Mouse (Mus musculus) CH12.LX (cell line): ENCODE results near the gene Wasf3. TPM values are rescaled to one million over a fixed set of nuclear protein-coding genes. Genes with fewer than 3 reads are reported as not detected.
"Not testable (repeated sequence)": the region's sequence is repeated elsewhere in the genome, so short reads cannot be mapped to it uniquely, and the experiment has no call there.

ENCODE experiments used
- DNase-seq: peaks from one replicate; pipeline ENCODE4 v3.0.0-alpha.2; 2013; ENCODE audit errors: extremely low read depth
- H3K27ac ChIP-seq: 2 replicates; pipeline ENCODE4 v1.5.1; 2012; ENCODE audit warnings: low read depth, mild to moderate bottlenecking, control low read depth, moderate library complexity; ENCODE audit not compliant: insufficient read depth
- H3K27me3 ChIP-seq: replicated peaks from 2 replicates; pipeline ENCODE3; 2012; ENCODE audit warnings: inconsistent platforms
- H3K36me3 ChIP-seq, 2 experiments: replicated peaks in 1 of 2; 2 replicates each; pipeline versions ENCODE3 to v1.6.1; 2012; ENCODE audit warnings: inconsistent platforms in 1 of 2, low read length in 1 of 2, mild to moderate bottlenecking in 1 of 2, mixed read lengths in 1 of 2, moderate library complexity in 1 of 2; ENCODE audit not compliant: control insufficient read depth in 1 of 2, insufficient read depth in 1 of 2
- H3K4me1 ChIP-seq, 2 experiments: 2 replicates each; pipeline ENCODE4 v1.6.1; 2012; ENCODE audit warnings: inconsistent platforms in 1 of 2, moderate library complexity in 1 of 2; ENCODE audit not compliant: insufficient read depth in 2 of 2, control insufficient read depth in 1 of 2
- H3K4me2 ChIP-seq: 2 replicates; pipeline ENCODE4 v1.6.1; 2012; ENCODE audit warnings: low read depth, mild to moderate bottlenecking, control low read depth; ENCODE audit not compliant: poor library complexity, insufficient read depth, severe bottlenecking
- H3K4me3 ChIP-seq, 3 experiments: fragments of 150-350 bp in 1 of 3; sonication (generic) in 1 of 3; replicated peaks in 1 of 3; 2 replicates each; pipeline versions ENCODE3 to v1.5.1; 2011 to 2012; ENCODE audit warnings: low read depth in 2 of 3, low read length in 2 of 3, mild to moderate bottlenecking in 2 of 3, moderate library complexity in 2 of 3, control low read depth in 1 of 3, improper control_type of control experiment in 1 of 3, inconsistent platforms in 1 of 3, mixed read lengths in 1 of 3; ENCODE audit not compliant: poor library complexity in 1 of 3
- H3K79me2 ChIP-seq: replicated peaks from 2 replicates; pipeline ENCODE4 v1.6.1; 2012; ENCODE audit warnings: mild to moderate bottlenecking, moderate library complexity; ENCODE audit not compliant: control insufficient read depth, poor library complexity, insufficient read depth, severe bottlenecking; ENCODE audit errors: extremely low read depth
- H3K9ac ChIP-seq: 2 replicates; pipeline ENCODE4 v1.6.1; 2012; ENCODE audit warnings: low read depth, mild to moderate bottlenecking, control low read depth, moderate library complexity; ENCODE audit not compliant: insufficient read depth
- H3K9me3 ChIP-seq: replicated peaks from 2 replicates; pipeline ENCODE3; 2012; ENCODE audit warnings: low read length, inconsistent platforms, mixed read lengths
- E2F4 ChIP-seq: IDR thresholded peaks from 2 replicates; pipeline ENCODE4 v1.6.1; 2011; ENCODE audit warnings: low read depth, low read length, improper control_type of control experiment; ENCODE audit not compliant: insufficient replicate concordance
- ELF1 ChIP-seq: IDR thresholded peaks from 2 replicates; pipeline ENCODE4 v1.6.1; 2014; ENCODE audit warnings: low read depth, mild to moderate bottlenecking, inconsistent platforms, low read length, improper control_type of control experiment
- GABPA ChIP-seq: IDR thresholded peaks from 2 replicates; pipeline ENCODE4 v1.6.1; 2012; ENCODE audit warnings: low read depth, low read length, improper control_type of control experiment, inconsistent platforms; ENCODE audit not compliant: insufficient replicate concordance
- HCFC1 ChIP-seq: IDR thresholded peaks from 2 replicates; pipeline ENCODE4 v1.6.1; 2012; ENCODE audit warnings: low read depth, mild to moderate bottlenecking, inconsistent platforms, low read length, improper control_type of control experiment
- KAT2A ChIP-seq: IDR thresholded peaks from 2 replicates; pipeline ENCODE4 v1.6.1; 2012; ENCODE audit warnings: low read length, improper control_type of control experiment, inconsistent platforms; ENCODE audit not compliant: insufficient replicate concordance
- MAFK ChIP-seq: IDR thresholded peaks from 2 replicates; pipeline ENCODE4 v1.6.1; 2011; ENCODE audit warnings: low read length, improper control_type of control experiment; ENCODE audit not compliant: insufficient replicate concordance
- MAX ChIP-seq: IDR thresholded peaks from 2 replicates; pipeline ENCODE4 v1.6.1; 2011; ENCODE audit warnings: low read length, improper control_type of control experiment
- MAZ ChIP-seq: IDR thresholded peaks from 2 replicates; pipeline ENCODE4 v1.6.1; 2012; ENCODE audit warnings: low read depth, mild to moderate bottlenecking, inconsistent platforms, low read length, improper control_type of control experiment, moderate library complexity
- MEF2A ChIP-seq: IDR thresholded peaks from 2 replicates; pipeline ENCODE4 v1.6.1; 2014; ENCODE audit warnings: low read depth, mild to moderate bottlenecking, inconsistent platforms, low read length, improper control_type of control experiment, borderline replicate concordance
- SMC3 ChIP-seq: IDR thresholded peaks from 2 replicates; pipeline ENCODE4 v1.6.1; 2011; ENCODE audit warnings: low read depth, low read length, improper control_type of control experiment
- ZNF384 ChIP-seq: IDR thresholded peaks from 2 replicates; pipeline ENCODE4 v1.6.1; 2012; ENCODE audit warnings: low read depth, low read length, improper control_type of control experiment, inconsistent platforms
- dilution Hi-C: fragments of 300-500 bp; cut with MboI; formaldehyde crosslinking; loops from 2 replicates; pipeline ENCODE4 v1.14.3; 2020; ENCODE audit warnings: low sequenced_read_pairs; ENCODE audit not compliant: extremely low pct_unique_long_range_greater_than_20kb, extremely low pct_ligation_motif_present
- in situ Hi-C: fragments of 300-500 bp; cut with MboI; formaldehyde crosslinking; loops from 3 replicates; pipeline ENCODE4 v1.14.3; 2019; ENCODE audit warnings: low sequenced_read_pairs, low pct_ligation_motif_present, low pct_unique_long_range_greater_than_20kb, mixed read lengths
- polyA plus RNA-seq: library from polyadenylated mRNA; unstranded; fragments of >175 nt; gene quantifications from 2 replicates; pipeline ENCODE4 v1.2.1, GENCODE M21; 2012; ENCODE audit warnings: low read depth; ENCODE audit not compliant: insufficient read length
- total RNA-seq, 2 experiments: library from RNA; depleted of rRNA; stranded (reverse); fragments of 300-350 nt in 1 of 2; fragments of >200 nt in 1 of 2; gene quantifications; 2 replicates each; pipeline ENCODE4 v1.2.3; 2012 to 2014

Gene Wasf3
- total and polyA plus RNA-seq, 3 experiments = not detected

GRCm38 (mm10) chr5:146398386-146399115 lies 13.8 kb downstream of the Wasf3 start:
- no peak for TF ChIP-seq KAT2A
- no peaks in the 10 kb centered on the region for H3K79me2 ChIP-seq
- H3K4me1 ChIP-seq = no peaks in the 10 kb centered on the region
- peaks cover 20% of the 10 kb centered on the region for H3K27me3 ChIP-seq
- no peak overlapping the region for H3K27ac ChIP-seq
- peaks cover 9% of the 10 kb centered on the region for H3K9me3 ChIP-seq
- H3K4me2 ChIP-seq = no peak overlapping the region
- DNase-seq = no peak
- H3K9ac ChIP-seq = no peak overlapping the region
- no peak overlapping the region for H3K4me3 ChIP-seq
- in situ Hi-C loops = no loop called here
- no peaks in the 10 kb centered on the region for H3K36me3 ChIP-seq
- dilution Hi-C loops = no loop called here

GRCm38 (mm10) chr5:146401012-146401411 lies 16.2 kb downstream of the Wasf3 start:
- H3K36me3 ChIP-seq, H3K4me2 ChIP-seq, dilution Hi-C loops, H3K27ac ChIP-seq, H3K9me3 ChIP-seq, H3K79me2 ChIP-seq, H3K4me3 ChIP-seq, H3K9ac ChIP-seq, H3K4me1 ChIP-seq, in situ Hi-C loops, DNase-seq: not testable (repeated sequence)
- peaks cover 16% of the 10 kb centered on the region for H3K27me3 ChIP-seq

- peaks cover 2% of the 10 kb centered on the region for H3K9me3 ChIP-seq
- no peaks in the 10 kb centered on the region for H3K4me1 ChIP-seq
- TF ChIP-seq HCFC1 = no peak
- no peak for TF ChIP-seq MAX
- no peak for TF ChIP-seq MEF2A
- no peak for TF ChIP-seq ELF1
- no peak for TF ChIP-seq MAZ
- no peak for TF ChIP-seq ZNF384
- no peak for TF ChIP-seq GABPA
- no peak for TF ChIP-seq E2F4
- TF ChIP-seq SMC3 = no peak
- TF ChIP-seq MAFK = no peak
- no peak overlapping the region for H3K9ac ChIP-seq
- H3K4me2 ChIP-seq = no peak overlapping the region
- no peaks in the 10 kb centered on the region for H3K79me2 ChIP-seq
- in situ Hi-C loops = no loop called here
- no peak overlapping the region for H3K27ac ChIP-seq
- no peak overlapping the region for H3K4me3 ChIP-seq
- no peaks in the 10 kb centered on the region for H3K36me3 ChIP-seq
- DNase-seq = no peak
- dilution Hi-C loops = no loop called here
- peaks cover 16% of the 10 kb centered on the region for H3K27me3 ChIP-seq
These were observed 17.5 kb downstream of the Wasf3 start for GRCm38 (mm10) chr5:146402311-146402710.
